Mouse (Mus musculus): ENCODE data around the gene Lgals4. TPM values are rescaled to one million over a fixed set of nuclear protein-coding genes. Genes with fewer than 3 reads are reported as not detected.

Gene Lgals4
- 5.6 and 6.3 TPM in 2 replicates for polyA plus RNA-seq (2015; fragmentation: Nextera tagmentation; extraction: Ambion mirVana)

GRCm38 (mm10) chr7:28833723-28834347 is at the start of gene Lgals4:
TSS of gene Lgals4 (plus strand) at chr7:28833854.
- H3K9ac ChIP-seq, result no peak within 1 kb of the TSS
- H3K4me2 ChIP-seq, result no peak within 1 kb of the TSS
- peaks cover 25% of the 10 kb centered on the region for H3K36me3 ChIP-seq
- H3K27ac ChIP-seq, result no peak within 1 kb of the TSS
- H3K4me3 ChIP-seq, result no peak within 1 kb of the TSS
- no peak for ATAC-seq (ENCODE audit: low FRiP score)
- no peaks in the 10 kb centered on the region for H3K9me3 ChIP-seq
- WGBS, result 84% methylated on average over 6 of the region's 6 CpGs
- no peaks in the 10 kb centered on the region for H3K4me1 ChIP-seq (replicated peaks)
- H3K27me3 ChIP-seq, result no peaks in the 10 kb centered on the region

DNA sequence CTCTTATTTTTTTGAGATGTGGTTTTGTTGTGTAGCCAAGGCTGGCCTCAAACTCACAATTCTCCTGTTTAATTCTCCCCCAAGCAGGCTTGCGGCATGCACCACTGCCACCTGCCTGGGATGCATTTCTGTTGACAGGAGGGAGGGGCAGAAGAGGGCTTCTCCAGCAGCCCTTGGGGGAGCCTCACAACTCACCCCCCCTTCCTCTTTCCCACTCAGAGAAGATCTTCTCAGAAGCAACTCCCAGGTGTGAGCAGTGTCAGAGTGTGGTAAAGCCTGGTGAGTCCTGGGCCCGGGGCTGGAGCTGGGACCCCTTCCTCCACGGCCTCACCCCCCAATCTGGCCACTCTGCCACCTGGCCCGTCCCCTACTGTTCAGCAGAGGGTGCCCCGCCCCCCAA is 48.5 kb upstream of the Lgals4 start:
- no peak for ATAC-seq (ENCODE audit: low FRiP score)
- Histone ChIP-seq H3K27ac (no peak overlapping the region), H3K27me3 (no peaks in the 10 kb centered on the region), H3K4me2 (no peak overlapping the region), H3K4me1 (replicated peaks) (peaks cover 4% of the 10 kb centered on the region), H3K9me3 (no peaks in the 10 kb centered on the region), H3K4me3 (no peak overlapping the region), H3K36me3 (peaks cover 62% of the 10 kb centered on the region), H3K9ac (peak overlapping the region; percentile 29; the same call in 1 of the 2 replicates)
- 74% methylated on average over 5 of the region's 5 CpGs for WGBS

- 94% methylated on average over 9 of the region's 9 CpGs for WGBS
- Histone ChIP-seq H3K4me1 (replicated peaks) (no peaks in the 10 kb centered on the region), H3K27ac (no peak overlapping the region), H3K36me3 (peaks cover 56% of the 10 kb centered on the region), H3K4me2 (no peak overlapping the region), H3K9ac (no peak overlapping the region), H3K9me3 (no peaks in the 10 kb centered on the region), H3K4me3 (no peak overlapping the region), H3K27me3 (no peaks in the 10 kb centered on the region)
- ATAC-seq (ENCODE audit: low FRiP score), result no peak
Measured at GRCm38 (mm10) chr7:28787884-28788283, 45.8 kb upstream of the Lgals4 start.

DNA sequence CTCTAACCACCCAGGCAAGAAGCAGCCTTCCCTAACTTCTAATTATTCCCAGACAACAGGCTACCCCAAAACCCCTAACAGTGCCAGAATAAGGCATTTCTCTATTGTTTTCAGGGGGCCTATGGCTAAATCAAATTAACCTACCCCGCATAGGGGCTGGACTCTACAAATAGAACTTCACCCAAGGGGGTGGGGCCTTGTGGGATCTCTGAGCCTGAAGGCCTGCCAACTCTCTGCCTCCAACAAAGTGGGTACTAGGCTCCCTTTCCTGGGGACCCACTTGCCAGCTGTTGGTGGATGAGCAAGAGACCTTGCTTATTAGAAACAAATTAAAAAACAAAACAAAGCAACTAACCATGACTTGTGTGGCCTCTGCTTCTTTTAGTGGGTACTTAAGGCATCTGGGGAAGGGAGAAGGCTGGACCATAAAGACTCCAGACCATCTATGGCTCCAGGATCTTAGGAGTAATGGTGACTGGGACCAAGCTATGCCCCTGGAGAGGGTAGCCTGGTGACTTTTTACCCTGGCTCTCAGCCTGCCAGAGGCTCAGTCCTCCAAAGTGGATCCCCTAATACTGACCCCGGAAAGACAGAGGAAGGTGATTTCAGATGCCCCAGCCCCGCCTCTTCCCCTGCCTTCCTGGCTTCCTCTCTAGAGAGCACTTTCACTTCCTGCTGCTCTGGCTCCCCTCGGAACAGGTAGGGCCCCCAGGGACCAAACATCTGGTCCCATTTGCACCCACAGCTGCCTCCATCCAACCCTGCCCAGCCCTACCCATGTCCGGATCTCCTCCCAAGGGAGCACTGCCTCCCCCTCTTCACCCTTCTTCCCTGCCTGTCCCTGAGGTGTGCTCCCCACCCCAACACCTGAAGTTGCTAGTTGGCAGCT is 45.1 kb upstream of the Lgals4 start, which contains the start of gene Rinl:
Rinl (plus strand) TSS at position 663 of the 889 bp plus-strand sequence.
- H3K4me2 ChIP-seq, result no peak within 1 kb of the TSS
- ATAC-seq (ENCODE audit: low FRiP score), result no peak
- H3K4me3 ChIP-seq, result no peak within 1 kb of the TSS
- H3K9ac ChIP-seq, result no peak within 1 kb of the TSS
- H3K36me3 ChIP-seq, result peaks cover 50% of the 10 kb centered on the region
- no peaks in the 10 kb centered on the region for H3K9me3 ChIP-seq
- H3K27me3 ChIP-seq, result no peaks in the 10 kb centered on the region
- no peak within 1 kb of the TSS for H3K27ac ChIP-seq
- no peaks in the 10 kb centered on the region for H3K4me1 ChIP-seq (replicated peaks)
- WGBS, result 72% methylated on average over 5 of the region's 5 CpGs

- WGBS, result 83% methylated on average over 3 of the region's 3 CpGs
- no peak overlapping the region for H3K27ac ChIP-seq
- H3K9ac ChIP-seq, result no peak overlapping the region
- no peak overlapping the region for H3K4me2 ChIP-seq
- H3K36me3 ChIP-seq, result peaks cover 43% of the 10 kb centered on the region
- ATAC-seq (ENCODE audit: low FRiP score), result no peak
- H3K4me3 ChIP-seq, result no peak overlapping the region
- H3K9me3 ChIP-seq, result no peaks in the 10 kb centered on the region
- H3K27me3 ChIP-seq, result no peaks in the 10 kb centered on the region
- no peaks in the 10 kb centered on the region for H3K4me1 ChIP-seq (replicated peaks)
Measured at GRCm38 (mm10) chr7:28789235-28789634, 44.4 kb upstream of the Lgals4 start.

- Histone ChIP-seq H3K4me1 (replicated peaks) (no peaks in the 10 kb centered on the region), H3K36me3 (peaks cover 34% of the 10 kb centered on the region), H3K9ac (no peak overlapping the region), H3K27ac (no peak overlapping the region), H3K4me2 (no peak overlapping the region), H3K9me3 (no peaks in the 10 kb centered on the region), H3K27me3 (no peaks in the 10 kb centered on the region), H3K4me3 (no peak overlapping the region)
- ATAC-seq (ENCODE audit: low FRiP score), result no peak
- WGBS, result 53% methylated on average over 8 of the region's 8 CpGs
Measured at GRCm38 (mm10) chr7:28790066-28790806, 43.4 kb upstream of the Lgals4 start.

- Histone ChIP-seq H3K4me2 (no peak overlapping the region), H3K9ac (no peak overlapping the region), H3K4me1 (replicated peaks) (peaks cover 4% of the 10 kb centered on the region), H3K9me3 (no peaks in the 10 kb centered on the region), H3K27me3 (no peaks in the 10 kb centered on the region), H3K36me3 (peaks cover 19% of the 10 kb centered on the region), H3K27ac (no peak overlapping the region), H3K4me3 (no peak overlapping the region)
- ATAC-seq (ENCODE audit: low FRiP score), result no peak
Measured at GRCm38 (mm10) chr7:28791706-28792105, 41.9 kb upstream of the Lgals4 start.

GRCm38 (mm10) chr7:28792391-28793185 is 41.1 kb upstream of the Lgals4 start:
- peaks cover 8% of the 10 kb centered on the region for H3K4me1 ChIP-seq (replicated peaks)
- H3K27ac ChIP-seq, result no peak overlapping the region
- whole genome bisulfite sequencing, result 84% methylated on average over 14 of the region's 14 CpGs
- no peaks in the 10 kb centered on the region for H3K27me3 ChIP-seq
- no peak overlapping the region for H3K4me3 ChIP-seq
- H3K36me3 ChIP-seq, result peaks cover 10% of the 10 kb centered on the region
- H3K9me3 ChIP-seq, result no peaks in the 10 kb centered on the region
- no peak overlapping the region for H3K9ac ChIP-seq
- no peak for ATAC-seq (ENCODE audit: low FRiP score)
- no peak overlapping the region for H3K4me2 ChIP-seq

- no peak overlapping the region for H3K4me2 ChIP-seq
- 32% methylated on average over 2 of the region's 2 CpGs for WGBS
- H3K36me3 ChIP-seq, result 0 out of 2 replicates have a peak, but pooled peaks cover 2% of the 10 kb centered on the region
- ATAC-seq (ENCODE audit: low FRiP score), result no peak
- no peaks in the 10 kb centered on the region for H3K9me3 ChIP-seq
- peaks cover 8% of the 10 kb centered on the region for H3K4me1 ChIP-seq (replicated peaks)
- no peak overlapping the region for H3K9ac ChIP-seq
- H3K27ac ChIP-seq, result no peak overlapping the region
- no peaks in the 10 kb centered on the region for H3K27me3 ChIP-seq
- H3K4me3 ChIP-seq, result no peak overlapping the region
Measured at GRCm38 (mm10) chr7:28793834-28794233, 39.8 kb upstream of the Lgals4 start.

GRCm38 (mm10) chr7:28794496-28794895 is 39.2 kb upstream of the Lgals4 start:
- no peak overlapping the region for H3K9ac ChIP-seq
- WGBS, result 92% methylated on average over 3 of the region's 3 CpGs
- H3K27me3 ChIP-seq, result no peaks in the 10 kb centered on the region
- no peak for ATAC-seq (ENCODE audit: low FRiP score)
- H3K4me3 ChIP-seq, result no peak overlapping the region
- no peaks in the 10 kb centered on the region for H3K36me3 ChIP-seq
- H3K27ac ChIP-seq, result no peak overlapping the region
- no peaks in the 10 kb centered on the region for H3K9me3 ChIP-seq
- peaks cover 8% of the 10 kb centered on the region for H3K4me1 ChIP-seq (replicated peaks)
- H3K4me2 ChIP-seq, result no peak overlapping the region

GRCm38 (mm10) chr7:28795832-28796231 is 37.8 kb upstream of the Lgals4 start:
- no peak overlapping the region for H3K27ac ChIP-seq
- H3K4me1 ChIP-seq (replicated peaks), result peaks cover 8% of the 10 kb centered on the region
- no peak overlapping the region for H3K4me3 ChIP-seq
- H3K4me2 ChIP-seq, result peak overlapping the region; percentile 45; the same call in 1 of the 2 replicates
- 77% methylated on average over 15 of the region's 15 CpGs for WGBS
- H3K36me3 ChIP-seq, result no peaks in the 10 kb centered on the region
- no peak for ATAC-seq (ENCODE audit: low FRiP score)
- no peaks in the 10 kb centered on the region for H3K9me3 ChIP-seq
- H3K9ac ChIP-seq, result 0 out of 2 replicates have a peak overlapping the region, but pooled peaks have one; percentile 53
- no peaks in the 10 kb centered on the region for H3K27me3 ChIP-seq

Data from hindbrain, embryonic 13.5 days (tissue).